Mouse (Mus musculus): ENCODE measurements around the gene Rasgrf2. TPM values are rescaled to one million over a fixed set of nuclear protein-coding genes. Genes with fewer than 3 reads are reported as not detected.

The Rasgrf2 gene
- total and polyA plus RNA-seq, 3 experiments, result not detected

GRCm38 (mm10) chr13:91908202-91908980 is 223.1 kb downstream of the Rasgrf2 start:
- TF ChIP-seq RAD21 (IDR thresholded peaks at IDR 0.05; ENCODE audit: low read depth, low read length), result peak; percentile 94
- TF ChIP-seq CTCF (IDR thresholded peaks at IDR 0.05 in 2 of 3, conservative IDR thresholded peaks at IDR 0.05 in 1 of 3; ENCODE audit: control insufficient read depth in 1 of 3, insufficient read depth in 1 of 3, low read depth in 2 of 3, low read length in 3 of 3, poor library complexity in 1 of 3, severe bottlenecking in 1 of 3), result peak; percentile 74 to 93 (median 89)
- TF ChIP-seq CHD1 (IDR thresholded peaks at IDR 0.05; ENCODE audit: low read depth, low read length), result no peak
- peak; percentile 95 for TF ChIP-seq SMC3 (IDR thresholded peaks at IDR 0.05; ENCODE audit: low read depth, low read length)
- peak; percentile 90 for TF ChIP-seq ZC3H11A (IDR thresholded peaks at IDR 0.05; ENCODE audit: low read depth, low read length)
- TF ChIP-seq SIN3A (IDR thresholded peaks at IDR 0.05; ENCODE audit: low read length), result peak; percentile 48; the same call in 1 of the 2 replicates
- Histone ChIP-seq H3K9ac (ENCODE audit: control insufficient read depth, low read depth, low read length, poor library complexity, severe bottlenecking) (no peak overlapping the region), H3K4me3 (ENCODE audit: control insufficient read depth in 1 of 2, insufficient read depth in 1 of 2, low read depth in 2 of 2, low read length in 2 of 2) (no peak overlapping the region), H3K9me3 (replicated peaks; ENCODE audit: insufficient read depth, low read length) (no peaks in the 10 kb centered on the region), H3K27ac (ENCODE audit: control insufficient read depth, low read depth, low read length) (no peak overlapping the region), H3K36me3 (ENCODE audit: control insufficient read depth in 1 of 2, insufficient read depth in 2 of 2, low read length in 2 of 2) (no peaks in the 10 kb centered on the region), H3K79me2 (ENCODE audit: control insufficient read depth, insufficient read depth, low read length, poor library complexity) (no peaks in the 10 kb centered on the region), H3K27me3 (ENCODE audit: control insufficient read depth in 1 of 2, insufficient read depth in 2 of 2, low read length in 2 of 2) (0 out of 4 replicates have a peak, but pooled peaks cover 0 to 1% of the 10 kb centered on the region in 2 experiments), H3K4me1 (ENCODE audit: control insufficient read depth in 1 of 2, insufficient read depth in 2 of 2, low read length in 2 of 2) (no peaks in the 10 kb centered on the region; a peak in 1 of 4 replicates)
- DNase-seq (ENCODE audit: low read depth, low spot score), result peak; percentile 70

GRCm38 (mm10) chr13:91906338-91906737 is 225.1 kb downstream of the Rasgrf2 start:
- Histone ChIP-seq H3K9me3 (replicated peaks; ENCODE audit: insufficient read depth, low read length) (no peaks in the 10 kb centered on the region), H3K27ac (ENCODE audit: control insufficient read depth, low read depth, low read length) (no peak overlapping the region), H3K4me3 (ENCODE audit: control insufficient read depth in 1 of 2, insufficient read depth in 1 of 2, low read depth in 2 of 2, low read length in 2 of 2) (no peak overlapping the region), H3K9ac (ENCODE audit: control insufficient read depth, low read depth, low read length, poor library complexity, severe bottlenecking) (no peak overlapping the region), H3K4me1 (ENCODE audit: control insufficient read depth in 1 of 2, insufficient read depth in 2 of 2, low read length in 2 of 2) (no peaks in the 10 kb centered on the region; a peak in 1 of 4 replicates), H3K36me3 (ENCODE audit: control insufficient read depth in 1 of 2, insufficient read depth in 2 of 2, low read length in 2 of 2) (no peaks in the 10 kb centered on the region), H3K79me2 (ENCODE audit: control insufficient read depth, insufficient read depth, low read length, poor library complexity) (no peaks in the 10 kb centered on the region), H3K27me3 (ENCODE audit: control insufficient read depth in 1 of 2, insufficient read depth in 2 of 2, low read length in 2 of 2) (0 out of 4 replicates have a peak, but pooled peaks cover 0 to 1% of the 10 kb centered on the region in 2 experiments)
- TF ChIP-seq TBP (IDR thresholded peaks at IDR 0.05; ENCODE audit: low read depth, low read length) (no peak), CTCF (IDR thresholded peaks at IDR 0.05 in 2 of 3, conservative IDR thresholded peaks at IDR 0.05 in 1 of 3; ENCODE audit: control insufficient read depth in 1 of 3, insufficient read depth in 1 of 3, low read depth in 2 of 3, low read length in 3 of 3, poor library complexity in 1 of 3, severe bottlenecking in 1 of 3) (no peak), POLR2AphosphoS2 (IDR thresholded peaks at IDR 0.05; ENCODE audit: low read length) (no peak), BHLHE40 (IDR thresholded peaks at IDR 0.05; ENCODE audit: borderline replicate concordance, low read depth, low read length) (no peak)
- no peak for DNase-seq (ENCODE audit: low read depth, low spot score)

GRCm38 (mm10) chr13:91896476-91896875 is 235.0 kb downstream of the Rasgrf2 start:
- H3K4me1 ChIP-seq (ENCODE audit: control insufficient read depth in 1 of 2, insufficient read depth in 2 of 2, low read length in 2 of 2), result no peaks in the 10 kb centered on the region
- no peak overlapping the region for H3K9ac ChIP-seq (ENCODE audit: control insufficient read depth, low read depth, low read length, poor library complexity, severe bottlenecking)
- no peaks in the 10 kb centered on the region for H3K36me3 ChIP-seq (ENCODE audit: control insufficient read depth in 1 of 2, insufficient read depth in 2 of 2, low read length in 2 of 2)
- H3K27ac ChIP-seq (ENCODE audit: control insufficient read depth, low read depth, low read length), result no peak overlapping the region
- DNase-seq (ENCODE audit: low read depth, low spot score), result no peak
- no peak overlapping the region for H3K4me3 ChIP-seq (ENCODE audit: control insufficient read depth in 1 of 2, insufficient read depth in 1 of 2, low read depth in 2 of 2, low read length in 2 of 2)
- H3K79me2 ChIP-seq (ENCODE audit: control insufficient read depth, insufficient read depth, low read length, poor library complexity), result no peaks in the 10 kb centered on the region
- H3K27me3 ChIP-seq (ENCODE audit: control insufficient read depth in 1 of 2, insufficient read depth in 2 of 2, low read length in 2 of 2), result peaks cover 0 to 1% of the 10 kb centered on the region in 2 experiments; a peak in 2 of 4 replicates
- TF ChIP-seq MAFK (IDR thresholded peaks at IDR 0.05; ENCODE audit: borderline replicate concordance, low read depth, low read length) (no peak), CHD1 (IDR thresholded peaks at IDR 0.05; ENCODE audit: low read depth, low read length) (no peak), KAT2A (conservative IDR thresholded peaks at IDR 0.05; ENCODE audit: low read depth, low read length) (no peak), SMC3 (IDR thresholded peaks at IDR 0.05; ENCODE audit: low read depth, low read length) (no peak), EP300 (IDR thresholded peaks at IDR 0.05; ENCODE audit: low read depth in 1 of 2, low read length in 2 of 2) (no peak), MYC (IDR thresholded peaks at IDR 0.05; ENCODE audit: low read depth, low read length) (no peak), TBP (IDR thresholded peaks at IDR 0.05; ENCODE audit: low read depth, low read length) (no peak), GABPA (IDR thresholded peaks at IDR 0.05; ENCODE audit: low read depth, low read length) (no peak), TCF12 (IDR thresholded peaks at IDR 0.05; ENCODE audit: low read depth, low read length) (no peak), ETS1 (IDR thresholded peaks at IDR 0.05; ENCODE audit: low read depth, low read length) (no peak), GATA1 (IDR thresholded peaks at IDR 0.05; ENCODE audit: low read depth, low read length) (no peak), BHLHE40 (IDR thresholded peaks at IDR 0.05; ENCODE audit: borderline replicate concordance, low read depth, low read length) (no peak), SIN3A (IDR thresholded peaks at IDR 0.05; ENCODE audit: low read length) (no peak)
- H3K9me3 ChIP-seq (replicated peaks; ENCODE audit: insufficient read depth, low read length), result no peaks in the 10 kb centered on the region
